Mouse (Mus musculus): Measurements from ENCODE around the gene Homer1.

DNA sequence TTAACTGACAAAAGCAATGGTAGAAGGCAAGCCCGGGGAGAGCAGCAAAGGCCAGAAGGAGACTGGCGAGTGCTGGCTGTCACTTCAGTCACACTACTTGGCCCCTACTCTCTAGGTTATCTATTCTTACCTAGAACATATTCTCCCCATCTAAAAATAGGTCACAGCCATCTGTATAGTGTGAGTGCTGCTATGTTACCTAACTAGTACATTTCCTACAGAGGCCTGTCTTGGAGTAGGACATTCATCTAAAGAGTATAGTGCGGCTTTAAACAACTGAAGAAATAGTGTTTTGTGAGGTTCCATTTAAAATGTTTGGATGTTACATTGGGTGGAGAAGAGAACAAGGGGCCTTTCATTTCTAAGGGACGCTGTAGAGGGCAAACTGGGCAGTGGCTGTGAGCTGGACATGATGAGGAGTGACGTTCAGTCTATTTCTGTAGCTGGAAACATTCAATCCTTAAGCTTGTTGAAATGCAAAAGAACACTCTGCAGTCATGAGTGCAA, 100.3 kb downstream of the Homer1 start:
- TF ChIP-seq CTCF (IDR thresholded peaks at IDR 0.05; ENCODE audit: extremely low read depth, insufficient read depth, insufficient read length, insufficient replicate concordance) (no peak), POLR2A (IDR thresholded peaks at IDR 0.05; ENCODE audit: low read depth, low read length) (no peak)
